Mouse (Mus musculus) right cerebral cortex, postnatal 10 days (tissue): ENCODE measurements around the gene Lamp3.
"Not testable (repeated sequence)": the region's sequence is repeated elsewhere in the genome, so short reads cannot be mapped to it uniquely, and the experiment has no call there.

ENCODE experiments used
- DNase-seq, 2 experiments: peaks; one replicate each; pipeline ENCODE4 v3.0.0; 2021; ENCODE audit warnings: low spot score in 2 of 2

Lamp3 gene

GRCm38 (mm10) chr16:19706216-19706615 is at the start of gene Lamp3:
TSS of gene Lamp3 (minus strand) at chr16:19706375.
- no peak for DNase-seq

DNA sequence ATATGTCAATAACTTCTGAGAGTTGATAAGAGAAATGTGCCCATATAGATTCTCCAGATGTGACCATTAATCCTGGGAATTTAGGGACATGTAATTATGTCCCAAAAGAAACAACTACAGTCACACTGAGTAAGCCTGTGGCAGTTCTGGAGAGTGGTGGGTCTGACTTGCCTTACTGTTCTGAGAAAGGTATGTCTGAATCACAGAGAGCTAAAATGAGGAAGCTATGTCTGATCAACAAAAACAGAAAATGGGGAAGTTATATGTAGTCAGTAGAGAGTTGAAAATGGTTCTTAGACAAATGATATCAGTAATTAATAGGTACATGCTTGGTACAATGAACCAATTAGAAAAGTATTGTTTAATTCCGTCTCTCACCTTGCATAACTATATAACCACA is 26.7 kb upstream of the Lamp3 start:
- no peak for DNase-seq

DNA sequence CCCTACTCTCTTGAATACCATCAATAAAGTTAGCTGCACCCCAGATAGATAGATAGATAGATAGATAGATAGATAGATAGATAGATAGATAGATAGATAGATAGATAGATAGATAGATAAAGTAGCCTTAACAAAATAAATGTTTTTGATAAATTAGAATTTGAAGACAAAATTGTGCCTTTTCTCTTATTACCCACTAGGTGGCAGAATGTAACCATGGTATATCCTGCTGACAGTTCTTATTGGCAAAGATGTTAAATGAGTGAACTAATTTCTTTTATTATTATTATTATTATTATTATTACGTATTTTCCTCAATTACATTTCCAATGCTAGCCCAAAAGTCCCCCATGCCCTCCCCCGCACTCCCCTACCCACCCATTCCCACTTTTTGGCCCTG is 18.0 kb upstream of the Lamp3 start:
- not testable (repeated sequence) for DNase-seq

DNA sequence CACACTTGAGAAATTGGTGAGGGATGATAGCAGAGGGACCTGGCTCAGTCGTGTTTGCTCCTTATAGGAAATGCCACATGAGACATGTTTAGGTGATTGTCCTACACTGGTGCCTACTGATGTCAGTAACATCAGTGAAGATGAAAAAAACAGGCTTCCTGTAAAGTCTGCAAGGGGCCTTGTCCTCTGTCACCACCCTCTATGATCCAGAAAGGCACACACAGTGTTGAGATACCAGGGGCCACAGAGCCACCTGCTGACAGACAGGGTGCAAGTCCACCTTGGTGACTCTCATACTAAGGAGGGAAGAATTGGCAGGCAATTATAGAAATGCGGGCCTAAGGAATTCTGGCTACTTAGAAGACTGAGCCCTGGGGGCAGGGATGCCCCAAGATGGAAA is 14.8 kb upstream of the Lamp3 start:
- DNase-seq: no peak

DNA sequence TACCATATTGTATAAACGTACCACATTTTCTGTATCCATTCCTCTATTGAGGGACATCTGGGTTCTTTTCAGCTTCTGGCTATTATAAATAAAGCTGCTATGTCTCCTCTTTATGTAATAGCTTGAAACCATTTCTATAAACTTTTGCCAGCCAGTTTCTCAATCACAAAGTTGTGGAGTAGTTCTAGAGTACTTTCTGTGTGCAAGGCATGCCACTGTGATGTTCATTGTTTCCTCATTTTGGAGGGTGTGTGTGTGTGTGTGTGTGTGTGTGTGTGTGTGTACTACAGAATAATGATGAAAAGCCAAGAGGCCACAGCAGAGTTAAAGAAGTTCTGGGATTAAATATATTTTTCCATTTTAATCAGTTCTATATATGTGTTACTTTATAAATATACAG is 1.2 kb upstream of the Lamp3 start:
- no peak for DNase-seq

- DNase-seq: no peak
These were observed 7.0 kb downstream of the Lamp3 start for GRCm38 (mm10) chr16:19699207-19699606.

DNA sequence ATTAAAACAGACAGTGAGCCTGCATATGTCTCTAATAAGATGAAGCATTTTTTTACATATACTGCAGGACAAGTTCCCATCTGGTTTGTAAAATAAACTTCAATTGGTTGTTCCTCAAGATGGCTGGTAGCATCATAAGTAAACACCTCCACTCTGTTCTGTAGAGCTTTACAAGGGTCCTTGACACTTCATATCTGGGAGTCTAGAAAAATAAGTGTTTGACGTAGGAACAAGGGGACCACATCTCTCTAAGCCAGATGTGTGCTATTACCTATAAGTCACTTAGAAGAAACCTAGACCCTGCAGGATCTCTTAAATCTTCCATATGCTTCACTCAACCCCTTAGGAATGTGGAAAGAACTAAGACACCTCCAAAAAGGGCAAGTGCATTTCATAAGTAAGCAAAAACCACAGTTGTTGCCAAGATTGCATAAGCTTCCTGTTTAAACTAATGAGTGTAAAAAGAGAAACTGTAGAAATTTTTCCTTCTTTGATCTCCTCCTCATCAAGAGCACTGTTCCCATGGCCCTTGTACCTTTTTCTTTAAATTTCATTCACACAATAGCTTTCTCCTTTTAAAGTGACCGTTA is 35.3 kb downstream of the Lamp3 start:
- DNase-seq: no peak

- no peak for DNase-seq
These were observed 39.9 kb downstream of the Lamp3 start for GRCm38 (mm10) chr16:19666312-19666711.

- no peak for DNase-seq
These were observed 76.4 kb downstream of the Lamp3 start, which contains the start of gene Olfr171 for GRCm38 (mm10) chr16:19629816-19630215. TSS of gene Olfr171 (minus strand) at chr16:19629916.

GRCm38 (mm10) chr16:19611782-19612181 is 94.4 kb downstream of the Lamp3 start, which contains the start of gene Olfr170:
TSS of gene Olfr170 (minus strand) at chr16:19611882.
- DNase-seq: not testable (repeated sequence)
